Mouse (Mus musculus) thymus, adult 2 months (tissue): ENCODE measurements around the gene Eno2.

Experiments
- CTCF ChIP-seq: fragments of 200-500 bp; IDR thresholded peaks from 2 replicates; pipeline ENCODE4 v1.5.1; 2012; ENCODE audit warnings: mild to moderate bottlenecking, control low read depth, low read length, moderate library complexity, borderline replicate concordance; ENCODE audit not compliant: control insufficient read depth, poor library complexity, insufficient read depth; ENCODE audit errors: extremely low read depth
- POLR2A ChIP-seq: fragments of 200-500 bp; IDR thresholded peaks from 2 replicates; pipeline ENCODE4 v1.6.1; 2012; ENCODE audit warnings: mild to moderate bottlenecking, low read length, control low read depth, moderate library complexity; ENCODE audit not compliant: control insufficient read depth, poor library complexity, insufficient read depth; ENCODE audit errors: extremely low read depth

DNA sequence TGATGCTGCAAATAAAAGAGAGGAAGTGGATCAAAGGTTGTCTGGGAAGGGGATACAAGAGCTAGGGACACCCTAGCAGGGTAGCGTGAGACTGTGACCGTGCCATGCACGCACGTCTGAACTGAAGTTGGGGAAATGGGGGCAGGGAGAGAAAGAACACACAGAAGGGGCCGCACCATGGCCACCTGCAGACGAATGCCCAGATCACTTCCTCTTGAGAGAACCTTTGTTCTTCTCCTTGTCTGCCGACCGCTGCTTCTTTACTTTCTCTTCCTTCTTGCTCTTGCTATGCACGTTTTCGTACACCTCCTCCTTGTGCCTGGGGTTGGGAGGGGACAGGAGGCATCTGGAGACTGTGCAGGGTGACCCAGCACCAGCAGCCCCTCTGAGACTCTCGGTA is 48.6 kb downstream of the Eno2 start:
- TF ChIP-seq POLR2A = 0 out of 2 replicates have a peak, but pooled peaks have one; percentile 10
- no peak for TF ChIP-seq CTCF
